Mouse (Mus musculus) adrenal gland, adult 2 months (tissue): ENCODE data around the gene Traf4. TPM values are rescaled to one million over a fixed set of nuclear protein-coding genes. Genes with fewer than 3 reads are reported as not detected.
A peak's percentile ranks its signal among the peaks of the same experiment; 100 is the strongest.
"Not testable (repeated sequence)": the region's sequence is repeated elsewhere in the genome, so short reads cannot be mapped to it uniquely, and the experiment has no call there.

Experiments
- DNase-seq: peaks from one replicate; pipeline ENCODE4 v3.0.0; 2021
- long read RNA-seq: library from polyadenylated mRNA; stranded (forward); transcript quantifications from one replicate; pipeline ENCODE4 v2.0.0, GENCODE M21; 2021
- polyA plus RNA-seq: library from polyadenylated mRNA; depleted of rRNA; stranded (reverse); fragments of >200 nt; gene quantifications from 2 replicates; pipeline ENCODE4 v1.2.3, GENCODE M21; 2012; rRNA removed
- total RNA-seq, 2 experiments: library from RNA; stranded (reverse); gene quantifications; 2 replicates each; pipeline ENCODE4 v1.2.3; 2021

Gene Traf4
- total RNA-seq (10 to 100 TPM; 29.8 to 31.2 TPM), polyA plus RNA-seq (128 and 131 TPM in 2 replicates)
- long read RNA-seq, transcript Traf4-201 (7 exons, 2,078 nt), result major isoform, 42 of 48 reads
- long read RNA-seq, partial matches to known transcripts, result 5 of 48 reads
- long read RNA-seq, other reads (novel, unspliced or antisense), result 1 of 48 reads

- peak; percentile 91 for DNase-seq
Measured at GRCm38 (mm10) chr11:78164924-78165760, at the start of gene Traf4. TSS of gene Traf4 (minus strand) at chr11:78165589.

GRCm38 (mm10) chr11:78213086-78213817 lies 47.9 kb upstream of the Traf4 start:
- no peak for DNase-seq

GRCm38 (mm10) chr11:78211513-78211912 lies 46.1 kb upstream of the Traf4 start:
- DNase-seq, result no peak

- DNase-seq, result peak; percentile 54
Measured at GRCm38 (mm10) chr11:78210615-78211014, 45.2 kb upstream of the Traf4 start.

GRCm38 (mm10) chr11:78209886-78210285 lies 44.5 kb upstream of the Traf4 start:
- peak; percentile 68 for DNase-seq

- no peak for DNase-seq
Measured at GRCm38 (mm10) chr11:78207190-78207589, 41.8 kb upstream of the Traf4 start.

GRCm38 (mm10) chr11:78205361-78206206 lies 40.2 kb upstream of the Traf4 start:
- DNase-seq, result no peak

GRCm38 (mm10) chr11:78204287-78204686 lies 38.9 kb upstream of the Traf4 start:
- DNase-seq, result peak; percentile 75

GRCm38 (mm10) chr11:78202372-78202771 lies 37.0 kb upstream of the Traf4 start:
- DNase-seq, result no peak

GRCm38 (mm10) chr11:78195101-78195863 lies 29.9 kb upstream of the Traf4 start:
- no peak for DNase-seq

- peak; percentile 90 for DNase-seq
Measured at GRCm38 (mm10) chr11:78194411-78195100, 29.2 kb upstream of the Traf4 start.

GRCm38 (mm10) chr11:78193113-78193512 lies 27.7 kb upstream of the Traf4 start, which contains the start of gene Proca1:
TSS of gene Proca1 (plus strand) at chr11:78193392.
- no peak for DNase-seq

GRCm38 (mm10) chr11:78190041-78190440 lies 24.7 kb upstream of the Traf4 start:
- no peak for DNase-seq

- DNase-seq, result peak; percentile 85
Measured at GRCm38 (mm10) chr11:78189234-78190040, 24.0 kb upstream of the Traf4 start.

GRCm38 (mm10) chr11:78188331-78189233 lies 23.2 kb upstream of the Traf4 start, which contains the start of gene Rab34:
TSS of gene Rab34 (plus strand) at chr11:78188430.
- DNase-seq, result peak; percentile 88

GRCm38 (mm10) chr11:78184702-78185101 lies 19.3 kb upstream of the Traf4 start:
- DNase-seq, result not testable (repeated sequence)

GRCm38 (mm10) chr11:78183884-78184514 lies 18.6 kb upstream of the Traf4 start:
- DNase-seq, result peak; percentile 24
